ENCODE assay signal across 7 mouse cellular contexts in genomic region chr15:85613358-85614266, GRCm38 (mm10). TPM values are rescaled to one million over a fixed set of nuclear protein-coding genes. Genes with fewer than 3 reads are reported as not detected.
DNase-seq lines count a peak whose midpoint lies in the region; ATAC-seq and TF ChIP-seq lines count a peak whose summit lies in the region.

No protein-coding gene starts in this region.

- H3K4me2 ChIP-seq in liver, postnatal 0 days (ENCODE audit: low read depth, low read length): no peak overlapping the region
- H3K4me2 ChIP-seq in liver, embryonic 11.5 days: no peak overlapping the region
- no peak overlapping the region for H3K4me2 ChIP-seq in intestine, postnatal 0 days (replicated peaks; ENCODE audit: low read depth)
- no peak overlapping the region for H3K4me2 ChIP-seq in neural tube, embryonic 14.5 days (ENCODE audit: low read depth, low read length)

- no peak for TF ChIP-seq CTCF in liver, postnatal 0 days (IDR thresholded peaks at IDR 0.05; ENCODE audit: low read depth)
- no peak for TF ChIP-seq CTCF in cortical plate, adult 2 months (IDR thresholded peaks at IDR 0.05; ENCODE audit: extremely low read depth, insufficient read depth, low read length)
- TF ChIP-seq CTCF in intestine, postnatal 0 days (IDR thresholded peaks at IDR 0.05; ENCODE audit: low read depth): no peak

- no peak for ATAC-seq in liver, postnatal 0 days
- no peak for ATAC-seq in liver, embryonic 11.5 days (replicated peaks; ENCODE audit: low FRiP score)
- peak; percentile 56; the same call in 1 of the 2 replicates for ATAC-seq in intestine, postnatal 0 days
- peak; percentile 83 for ATAC-seq in neural tube, embryonic 14.5 days (ENCODE audit: low read depth)

- TF ChIP-seq POLR2A in cortical plate, adult 2 months (IDR thresholded peaks at IDR 0.05; ENCODE audit: extremely low read depth, insufficient read depth, low read length): no peak

- H3K27me3 ChIP-seq in liver, postnatal 0 days (ENCODE audit: insufficient read depth, low read length): peaks cover 14% of the 10 kb centered on the region
- H3K27me3 ChIP-seq in liver, embryonic 11.5 days (replicated peaks; ENCODE audit: control insufficient read depth, insufficient read depth, low read length): peaks cover 20% of the 10 kb centered on the region
- H3K27me3 ChIP-seq in intestine, postnatal 0 days (replicated peaks; ENCODE audit: control insufficient read depth, insufficient read depth, low read length): peaks cover 3% of the 10 kb centered on the region; the same call in 1 of the 2 replicates
- 0 out of 2 replicates have a peak, but pooled peaks cover 3% of the 10 kb centered on the region for H3K27me3 ChIP-seq in neural tube, embryonic 14.5 days (ENCODE audit: control insufficient read depth, insufficient read depth, low read length)

- H3K4me1 ChIP-seq in liver, postnatal 0 days (ENCODE audit: insufficient read depth): no peaks in the 10 kb centered on the region; the same call in 1 of the 2 replicates
- no peaks in the 10 kb centered on the region; the same call in 1 of the 2 replicates for H3K4me1 ChIP-seq in liver, embryonic 11.5 days (replicated peaks; ENCODE audit: control insufficient read depth, insufficient read depth, low read length)
- H3K4me1 ChIP-seq in cortical plate, adult 2 months (ENCODE audit: control insufficient read depth, insufficient read depth, low read length): no peaks in the 10 kb centered on the region
- H3K4me1 ChIP-seq in intestine, postnatal 0 days (replicated peaks; ENCODE audit: control insufficient read depth, insufficient read depth, low read length): no peaks in the 10 kb centered on the region
- H3K4me1 ChIP-seq in neural tube, embryonic 14.5 days (ENCODE audit: control insufficient read depth, insufficient read depth, low read length): peaks cover 18% of the 10 kb centered on the region; the same call in 1 of the 2 replicates

- no peak overlapping the region for H3K27ac ChIP-seq in liver, postnatal 0 days (ENCODE audit: low read depth)
- H3K27ac ChIP-seq in liver, embryonic 11.5 days (ENCODE audit: low read depth, low read length): no peak overlapping the region
- peak overlapping the region; percentile 79 for H3K27ac ChIP-seq in cortical plate, adult 2 months (ENCODE audit: insufficient read depth, low read length)
- H3K27ac ChIP-seq in intestine, postnatal 0 days (ENCODE audit: low read depth, low read length): no peak overlapping the region; the same call in 1 of the 2 replicates
- peak overlapping the region; percentile 86 for H3K27ac ChIP-seq in neural tube, embryonic 14.5 days (ENCODE audit: low read depth, low read length)

- H3K9me3 ChIP-seq in liver, postnatal 0 days (ENCODE audit: low read length): no peaks in the 10 kb centered on the region
- H3K9me3 ChIP-seq in liver, embryonic 11.5 days (ENCODE audit: control insufficient read depth, low read length): 0 out of 2 replicates have a peak, but pooled peaks cover 2% of the 10 kb centered on the region
- no peaks in the 10 kb centered on the region for H3K9me3 ChIP-seq in intestine, postnatal 0 days (ENCODE audit: control insufficient read depth)
- H3K9me3 ChIP-seq in neural tube, embryonic 14.5 days (ENCODE audit: control insufficient read depth, low read length): no peaks in the 10 kb centered on the region

- peak; percentile 35 for DNase-seq in liver, postnatal 0 days
- DNase-seq in liver, embryonic 11.5 days (ENCODE audit: low spot score): no peak
- peak; percentile 68 to 86 for DNase-seq in left cerebral cortex, postnatal 14 days (ENCODE audit: low spot score in 2 of 2)
- DNase-seq in embryo, embryonic 11 days: no peak

- H3K9ac ChIP-seq in liver, postnatal 0 days (replicated peaks): no peak overlapping the region
- H3K9ac ChIP-seq in liver, embryonic 11.5 days (ENCODE audit: low read depth, low read length): no peak overlapping the region
- no peak overlapping the region for H3K9ac ChIP-seq in intestine, postnatal 0 days (ENCODE audit: low read depth, low read length)
- H3K9ac ChIP-seq in neural tube, embryonic 14.5 days (replicated peaks; ENCODE audit: low read depth, low read length): no peak overlapping the region; the same call in 1 of the 2 replicates

- intact Hi-C loops in left cerebral cortex, postnatal 14 days (cut with DNase I): loop anchor here (2.0 to 5.0 kb wide), 3 partner anchors 44 to 264 kb away; partner anchors contain the start of gene Trmu

- 75% methylated on average over 17 of the region's 17 CpGs for WGBS in liver, postnatal 0 days (ENCODE audit: insufficient replicate concordance)
- WGBS in liver, embryonic 11.5 days: 79% methylated on average over 17 of the region's 17 CpGs
- 73% methylated on average over 17 of the region's 17 CpGs for WGBS in intestine, postnatal 0 days
- 35% methylated on average over 17 of the region's 17 CpGs for WGBS in neural tube, embryonic 14.5 days

- H3K4me3 ChIP-seq in liver, postnatal 0 days (ENCODE audit: low read depth, low read length): no peak overlapping the region
- H3K4me3 ChIP-seq in liver, embryonic 11.5 days (ENCODE audit: low read depth, low read length): no peak overlapping the region
- H3K4me3 ChIP-seq in cortical plate, adult 2 months (ENCODE audit: insufficient read depth, low read length): no peak overlapping the region
- no peak overlapping the region for H3K4me3 ChIP-seq in intestine, postnatal 0 days (ENCODE audit: low read depth, low read length)
- no peak overlapping the region for H3K4me3 ChIP-seq in neural tube, embryonic 14.5 days (ENCODE audit: low read depth, low read length)

- TF ChIP-seq EP300 in liver, postnatal 0 days (IDR thresholded peaks at IDR 0.05; ENCODE audit: low read depth): no peak

- H3K36me3 ChIP-seq in liver, postnatal 0 days (replicated peaks; ENCODE audit: insufficient read depth, low read length): no peaks in the 10 kb centered on the region
- no peaks in the 10 kb centered on the region for H3K36me3 ChIP-seq in liver, embryonic 11.5 days (ENCODE audit: control insufficient read depth, insufficient read depth, low read length)
- no peaks in the 10 kb centered on the region for H3K36me3 ChIP-seq in intestine, postnatal 0 days (ENCODE audit: control insufficient read depth, insufficient read depth)
- no peaks in the 10 kb centered on the region for H3K36me3 ChIP-seq in neural tube, embryonic 14.5 days (ENCODE audit: control insufficient read depth, insufficient read depth, low read length)

RNA-seq across cellular contexts. Expression of gene Wnt7b, which starts 31.3 kb away (rescaled TPM):
- polyA plus RNA-seq in liver, postnatal 0 days (2015; fragmentation: Nextera tagmentation; extraction: Ambion mirVana): 0.05 and 0.09 TPM in 2 replicates
- 1.2 and 2.2 TPM in 2 replicates for polyA plus RNA-seq in liver, embryonic 11.5 days (2014; fragmentation: Nextera tagmentation; extraction: Ambion mirVana)
- polyA plus RNA-seq in cortical plate, adult 2 months (2012; rRNA removed): 21.7 and 22.7 TPM in 2 replicates
- polyA plus RNA-seq in intestine, postnatal 0 days (2015; fragmentation: Nextera tagmentation; extraction: Ambion mirVana): 0.14 and 0.27 TPM in 2 replicates
- 10 to 100 TPM; 33.8 to 41.3 TPM for total RNA-seq in left cerebral cortex, postnatal 14 days (2021)
- polyA plus RNA-seq in neural tube, embryonic 14.5 days (2014; fragmentation: Nextera tagmentation; extraction: Ambion mirVana): 17.3 and 25.0 TPM in 2 replicates

Comparison
In these comparisons a context has a peak if more than half of its experiments do, and no peak if none do; other contexts are left out.
1. DNase-seq: peak in liver, postnatal 0 days (single experiment) and left cerebral cortex, postnatal 14 days (2 of 2); none in liver, embryonic 11.5 days (single experiment) and embryo, embryonic 11 days (single experiment).
2. ATAC-seq: peak in intestine, postnatal 0 days (single experiment) and neural tube, embryonic 14.5 days (single experiment); none in liver, postnatal 0 days (single experiment) and liver, embryonic 11.5 days (single experiment).
3. H3K27ac ChIP-seq: peak in cortical plate, adult 2 months (single experiment) and neural tube, embryonic 14.5 days (single experiment); none in liver, postnatal 0 days (single experiment), liver, embryonic 11.5 days (single experiment) and intestine, postnatal 0 days (single experiment).